Mouse (Mus musculus) intestine, embryonic 15.5 days (tissue): ENCODE measurements around the gene Kcnk4. TPM values are rescaled to one million over a fixed set of nuclear protein-coding genes. Genes with fewer than 3 reads are reported as not detected.

Source experiments
- ATAC-seq: fragments of 200-750 bp; cut with Nextera tagmentation; 2 replicates; pipeline ENCODE4 v1.8.0; 2017; ENCODE audit warnings: moderate TSS enrichment, moderate library complexity
- H3K27ac ChIP-seq: fragments of 300-500 bp; sonication (generic); 2 replicates; pipeline ENCODE4 v1.5.1; 2015; ENCODE audit warnings: mild to moderate bottlenecking, inconsistent platforms
- H3K27me3 ChIP-seq: fragments of 300-500 bp; sonication (generic); replicated peaks from 2 replicates; pipeline ENCODE4 v1.6.1; 2015; ENCODE audit warnings: inconsistent platforms
- H3K36me3 ChIP-seq: fragments of 300-500 bp; sonication (generic); 2 replicates; pipeline ENCODE4 v1.6.1; 2015; ENCODE audit warnings: inconsistent platforms
- H3K4me1 ChIP-seq: fragments of 300-500 bp; sonication (generic); replicated peaks from 2 replicates; pipeline ENCODE4 v1.6.1; 2015; ENCODE audit warnings: inconsistent platforms
- H3K4me2 ChIP-seq: fragments of 300-500 bp; sonication (generic); replicated peaks from 2 replicates; pipeline ENCODE4 v1.6.1; 2015; ENCODE audit warnings: mild to moderate bottlenecking, inconsistent platforms
- H3K4me3 ChIP-seq: fragments of 300-500 bp; sonication (generic); replicated peaks from 2 replicates; pipeline ENCODE4 v1.5.1; 2015; ENCODE audit warnings: inconsistent platforms
- H3K9ac ChIP-seq: fragments of 300-500 bp; sonication (generic); 2 replicates; pipeline ENCODE4 v1.6.1; 2015; ENCODE audit warnings: inconsistent platforms
- H3K9me3 ChIP-seq: fragments of 300-500 bp; sonication (generic); 2 replicates; pipeline ENCODE4 v1.6.1; 2016; ENCODE audit warnings: inconsistent platforms
- WGBS: fragments of 180-500 bp; shearing (Covaris S2); methylation state at CpG from one replicate; pipeline ENCODE4 v1.1.7; 2015; 5-methylcytosine and 5-hydroxymethylcytosine counted together
- polyA plus RNA-seq: library from polyadenylated mRNA; unstranded; fragments of >200 nt; fragmentation: Nextera tagmentation; extraction: Ambion mirVana; gene quantifications from 2 replicates; pipeline ENCODE4 v1.2.1, GENCODE M21; 2015

Kcnk4 gene
- polyA plus RNA-seq, 1 experiment from 2014 or later: 0.40 TPM

DNA sequence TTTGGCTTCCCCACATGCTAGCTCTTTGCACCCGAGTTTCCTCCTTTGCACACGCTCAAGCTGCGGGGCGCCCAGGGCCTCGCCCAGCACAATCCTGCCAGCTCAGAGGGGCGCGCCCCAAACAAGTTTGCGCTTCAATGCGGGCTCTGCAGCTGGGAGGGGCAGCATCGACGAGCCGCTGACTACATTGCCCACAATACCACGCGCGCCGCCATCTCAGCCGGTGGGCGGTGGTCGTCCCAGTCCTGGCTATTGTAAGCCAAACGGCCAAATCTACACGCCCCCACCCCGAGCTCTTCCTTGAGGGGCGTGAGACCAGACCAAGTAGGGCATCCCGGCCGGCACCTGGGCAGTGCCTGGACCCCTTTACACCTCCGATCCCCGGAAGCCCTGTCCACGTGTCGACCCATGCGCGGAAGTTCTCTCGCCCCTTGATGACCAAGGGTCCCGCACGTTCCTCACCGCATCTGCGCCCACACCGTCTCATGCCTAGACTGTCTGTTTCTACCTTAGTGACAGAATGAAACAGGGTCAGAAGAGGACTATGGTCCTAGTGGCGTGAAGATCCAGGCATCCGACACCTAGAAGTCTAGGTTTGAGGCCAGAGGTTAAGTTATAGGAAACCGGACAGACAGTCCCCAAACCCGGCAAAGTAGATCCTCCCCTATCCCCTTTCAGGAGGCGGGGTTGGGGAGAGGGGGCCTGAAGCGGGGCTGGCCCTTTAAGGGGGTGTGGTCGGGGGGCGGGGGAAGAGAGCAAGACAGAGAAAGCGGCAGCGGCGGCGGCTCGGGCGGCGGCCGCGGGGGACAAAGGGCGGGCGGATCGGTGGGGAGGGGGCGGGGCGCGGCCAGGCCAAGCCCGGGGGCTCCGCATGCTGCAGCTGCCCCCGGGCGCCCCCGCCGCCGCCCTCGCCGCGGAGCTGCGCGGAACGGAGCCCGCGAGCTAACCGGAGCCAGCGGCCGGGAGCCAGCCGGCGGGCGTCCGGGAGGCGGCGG is 40.2 kb upstream of the Kcnk4 start, which contains the start of gene Ppp1r14b:
Ppp1r14b (plus strand) TSS at position 758 of the 995 bp plus-strand sequence.
- peaks cover 69% of the 10 kb centered on the region for H3K4me1 ChIP-seq
- H3K9ac ChIP-seq: peak within 1 kb of the TSS; percentile 73
- peak within 1 kb of the TSS; percentile 92 for H3K27ac ChIP-seq
- peaks cover 11% of the 10 kb centered on the region; the same call in 1 of the 2 replicates for H3K36me3 ChIP-seq
- under 1% methylated on average over 72 of the region's 84 CpGs for WGBS
- H3K27me3 ChIP-seq: no peaks in the 10 kb centered on the region
- H3K4me2 ChIP-seq: peak within 1 kb of the TSS; percentile 88
- peak within 1 kb of the TSS; percentile 55 for H3K4me3 ChIP-seq
- peak; percentile 69 for ATAC-seq
- H3K9me3 ChIP-seq: no peaks in the 10 kb centered on the region

GRCm38 (mm10) chr19:6973581-6974190 is 39.4 kb upstream of the Kcnk4 start:
- Histone ChIP-seq H3K9me3 (no peaks in the 10 kb centered on the region), H3K4me2 (peak overlapping the region; percentile 88), H3K9ac (peak overlapping the region; percentile 73), H3K4me1 (peaks cover 63% of the 10 kb centered on the region), H3K36me3 (peaks cover 11% of the 10 kb centered on the region; the same call in 1 of the 2 replicates), H3K27me3 (no peaks in the 10 kb centered on the region), H3K27ac (peak overlapping the region; percentile 92; the same call in 1 of the 2 replicates), H3K4me3 (peak overlapping the region; percentile 55)
- ATAC-seq: no peak
- WGBS: 33% methylated on average over 12 of the region's 12 CpGs

DNA sequence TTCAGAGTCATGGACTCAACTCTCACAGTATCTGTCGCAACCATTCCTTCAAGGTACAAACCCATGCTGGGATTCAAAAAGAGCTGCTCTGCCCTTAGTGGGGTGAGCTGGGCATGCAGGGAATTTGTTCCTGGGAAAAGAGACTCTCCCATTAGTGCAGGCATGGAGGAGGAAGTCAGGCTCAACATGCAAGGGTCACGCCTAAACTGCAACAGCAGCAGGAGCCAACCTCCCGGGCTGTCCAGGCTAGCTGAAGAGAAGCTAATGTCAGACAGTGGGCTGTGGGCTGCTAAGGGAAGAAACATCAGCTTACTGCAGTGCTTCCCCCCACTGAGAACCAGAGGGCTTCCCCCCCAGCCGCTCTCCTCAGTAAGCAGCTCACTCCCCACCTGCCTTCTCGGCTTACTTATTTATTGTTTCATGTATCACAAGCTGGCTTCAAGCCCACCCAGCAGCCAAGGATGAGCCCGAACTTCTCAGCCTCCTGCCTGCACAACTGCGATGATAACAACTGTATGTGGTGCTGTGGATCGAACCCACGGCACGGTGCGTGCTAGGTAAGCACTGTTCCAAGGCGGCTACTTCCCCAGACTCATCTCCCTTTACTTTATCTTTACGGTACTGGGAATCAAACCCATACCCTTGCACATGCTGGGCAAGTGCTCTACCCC is 38.1 kb upstream of the Kcnk4 start:
- H3K27ac ChIP-seq: peak overlapping the region; percentile 49; the same call in 1 of the 2 replicates
- H3K9ac ChIP-seq: 0 out of 2 replicates have a peak overlapping the region, but pooled peaks have one; percentile 10
- WGBS: 76% methylated on average over 13 of the region's 13 CpGs
- no peak for ATAC-seq
- H3K27me3 ChIP-seq: no peaks in the 10 kb centered on the region
- no peak overlapping the region for H3K4me3 ChIP-seq
- no peaks in the 10 kb centered on the region for H3K9me3 ChIP-seq
- peaks cover 58% of the 10 kb centered on the region for H3K4me1 ChIP-seq
- H3K36me3 ChIP-seq: peaks cover 2% of the 10 kb centered on the region; the same call in 1 of the 2 replicates
- no peak overlapping the region for H3K4me2 ChIP-seq

DNA sequence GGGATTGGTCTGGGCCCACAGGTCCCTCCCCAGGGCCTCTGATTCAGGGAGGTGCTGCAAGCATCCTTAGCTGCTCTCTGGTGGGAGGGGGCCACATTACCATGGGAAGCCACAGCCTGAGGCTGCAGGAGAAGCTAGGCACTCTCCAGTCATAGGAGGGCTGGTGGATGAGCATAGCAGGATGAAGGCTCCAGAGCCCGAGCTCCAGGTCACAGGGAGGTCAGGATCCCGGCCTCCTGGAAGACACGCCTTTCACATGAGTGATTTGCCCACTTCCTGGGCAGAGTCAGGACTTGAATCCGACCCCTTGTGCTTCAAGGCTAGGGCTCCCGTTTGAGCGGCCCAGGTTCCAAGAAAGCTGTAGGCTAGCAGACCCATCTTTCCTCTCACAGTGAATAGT is 37.3 kb upstream of the Kcnk4 start:
- no peak for ATAC-seq
- 24% methylated on average over 6 of the region's 6 CpGs for WGBS
- H3K9me3 ChIP-seq: no peaks in the 10 kb centered on the region
- H3K4me2 ChIP-seq: peak overlapping the region; percentile 72; the same call in 1 of the 2 replicates
- peaks cover under 1% of the 10 kb centered on the region; the same call in 1 of the 2 replicates for H3K36me3 ChIP-seq
- peak overlapping the region; percentile 92 for H3K27ac ChIP-seq
- no peaks in the 10 kb centered on the region for H3K27me3 ChIP-seq
- no peak overlapping the region; the same call in 1 of the 2 replicates for H3K9ac ChIP-seq
- H3K4me3 ChIP-seq: no peak overlapping the region
- peaks cover 58% of the 10 kb centered on the region for H3K4me1 ChIP-seq

DNA sequence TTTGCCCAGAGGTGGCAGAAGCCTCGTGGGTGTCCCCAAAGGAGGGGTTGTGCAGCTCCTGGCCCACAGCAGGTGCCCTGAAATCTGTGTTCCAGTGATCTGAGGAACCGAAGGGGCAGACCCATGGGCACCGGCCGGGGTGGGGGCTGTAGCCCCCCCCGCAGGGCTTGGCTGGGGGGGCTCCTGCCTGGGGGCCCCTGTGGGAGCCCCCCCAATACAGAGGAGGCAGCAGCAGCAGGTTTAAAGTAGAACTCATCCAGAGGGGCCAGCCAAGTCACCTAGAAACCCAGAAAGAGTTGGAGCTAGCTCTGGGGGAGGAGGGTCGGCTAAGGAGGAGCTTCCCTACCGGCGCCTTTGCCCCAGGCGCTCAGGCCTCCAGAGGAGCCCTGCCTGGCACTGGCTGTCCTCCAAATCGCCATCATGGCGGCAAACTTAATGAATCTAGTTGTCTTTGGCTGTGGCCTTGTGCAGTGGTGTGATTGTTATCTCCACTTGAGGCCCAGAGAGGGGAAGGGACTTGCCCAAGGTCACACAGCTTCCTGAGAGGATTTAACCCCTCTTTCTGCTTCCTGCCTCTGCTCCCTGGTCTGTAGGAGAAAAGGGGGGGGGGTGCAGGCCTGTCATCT is 36.3 kb upstream of the Kcnk4 start:
- H3K36me3 ChIP-seq: peaks cover 8% of the 10 kb centered on the region; the same call in 1 of the 2 replicates
- H3K27ac ChIP-seq: peak overlapping the region; percentile 92
- WGBS: 28% methylated on average over 11 of the region's 11 CpGs
- ATAC-seq: no peak
- H3K9me3 ChIP-seq: no peaks in the 10 kb centered on the region
- peak overlapping the region; percentile 87 for H3K9ac ChIP-seq
- no peaks in the 10 kb centered on the region for H3K27me3 ChIP-seq
- peak overlapping the region; percentile 72 for H3K4me2 ChIP-seq
- peaks cover 54% of the 10 kb centered on the region for H3K4me1 ChIP-seq
- H3K4me3 ChIP-seq: peak overlapping the region; percentile 74

GRCm38 (mm10) chr19:6969665-6970381 is 35.5 kb upstream of the Kcnk4 start:
- no peaks in the 10 kb centered on the region for H3K27me3 ChIP-seq
- H3K4me2 ChIP-seq: peak overlapping the region; percentile 72
- WGBS: 1% methylated on average over 54 of the region's 55 CpGs
- H3K27ac ChIP-seq: peak overlapping the region; percentile 92
- peak overlapping the region; percentile 87 for H3K9ac ChIP-seq
- ATAC-seq: peak; percentile 72
- peaks cover 54% of the 10 kb centered on the region for H3K4me1 ChIP-seq
- peaks cover 15% of the 10 kb centered on the region for H3K36me3 ChIP-seq
- peak overlapping the region; percentile 74 for H3K4me3 ChIP-seq
- no peaks in the 10 kb centered on the region for H3K9me3 ChIP-seq

GRCm38 (mm10) chr19:6969291-6969664 is 35.0 kb upstream of the Kcnk4 start:
- Histone ChIP-seq H3K9ac (peak overlapping the region; percentile 87), H3K36me3 (peaks cover 20% of the 10 kb centered on the region), H3K27ac (peak overlapping the region; percentile 92), H3K4me2 (peak overlapping the region; percentile 72), H3K4me1 (peaks cover 54% of the 10 kb centered on the region), H3K27me3 (no peaks in the 10 kb centered on the region), H3K4me3 (peak overlapping the region; percentile 74), H3K9me3 (no peaks in the 10 kb centered on the region)
- under 1% methylated on average over 20 of the region's 20 CpGs for WGBS
- peak; percentile 8 for ATAC-seq

- peaks cover 25% of the 10 kb centered on the region for H3K36me3 ChIP-seq
- H3K9ac ChIP-seq: peak overlapping the region; percentile 87
- ATAC-seq: peak; percentile 86
- H3K27ac ChIP-seq: peak overlapping the region; percentile 92
- H3K9me3 ChIP-seq: no peaks in the 10 kb centered on the region
- 5% methylated on average over 15 of the region's 15 CpGs for WGBS
- H3K4me3 ChIP-seq: peak overlapping the region; percentile 74
- peaks cover 50% of the 10 kb centered on the region for H3K4me1 ChIP-seq
- H3K27me3 ChIP-seq: no peaks in the 10 kb centered on the region
- H3K4me2 ChIP-seq: peak overlapping the region; percentile 72
These were observed 34.4 kb upstream of the Kcnk4 start for GRCm38 (mm10) chr19:6968491-6969271.

GRCm38 (mm10) chr19:6956461-6956860 is 22.1 kb upstream of the Kcnk4 start:
- no peaks in the 10 kb centered on the region for H3K9me3 ChIP-seq
- H3K9ac ChIP-seq: no peak overlapping the region
- H3K36me3 ChIP-seq: peaks cover 64% of the 10 kb centered on the region
- H3K4me2 ChIP-seq: no peak overlapping the region
- no peak for ATAC-seq
- peaks cover 20% of the 10 kb centered on the region for H3K4me1 ChIP-seq
- H3K27ac ChIP-seq: no peak overlapping the region
- no peaks in the 10 kb centered on the region for H3K27me3 ChIP-seq
- WGBS: 75% methylated on average over 10 of the region's 10 CpGs
- no peak overlapping the region for H3K4me3 ChIP-seq

DNA sequence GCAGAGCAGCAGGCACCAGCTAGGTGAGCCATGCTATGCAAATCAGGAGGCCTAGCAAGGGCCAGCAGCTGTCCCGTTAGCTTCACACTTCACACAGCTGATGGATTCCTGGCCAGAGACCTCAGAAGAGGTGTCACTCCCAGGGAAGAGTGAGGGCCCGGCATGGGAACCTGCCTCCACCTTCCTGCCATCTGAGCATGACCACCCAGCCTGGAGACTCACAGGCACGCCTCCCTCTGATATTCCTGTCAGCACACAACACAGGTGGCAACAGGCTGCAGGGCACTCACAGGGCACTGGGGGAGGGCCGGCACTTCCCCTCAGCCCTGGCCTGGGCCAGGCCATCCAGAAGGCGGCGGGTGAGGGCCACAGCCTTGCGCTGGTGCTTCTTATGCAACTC is 21.1 kb upstream of the Kcnk4 start:
- Histone ChIP-seq H3K9me3 (no peaks in the 10 kb centered on the region), H3K36me3 (peaks cover 60% of the 10 kb centered on the region), H3K4me3 (no peak overlapping the region), H3K9ac (no peak overlapping the region), H3K4me1 (peaks cover 20% of the 10 kb centered on the region), H3K4me2 (no peak overlapping the region), H3K27me3 (no peaks in the 10 kb centered on the region), H3K27ac (no peak overlapping the region)
- WGBS: 77% methylated on average over 7 of the region's 7 CpGs
- no peak for ATAC-seq
